Mouse (Mus musculus) cerebellum, postnatal 10 days (tissue): ENCODE measurements around the gene Fitm2.

Experiments
- DNase-seq, 2 experiments: peaks; one replicate each; pipeline ENCODE4 v3.0.0; 2021; ENCODE audit warnings: mixed read lengths in 2 of 2

Gene Fitm2

DNA sequence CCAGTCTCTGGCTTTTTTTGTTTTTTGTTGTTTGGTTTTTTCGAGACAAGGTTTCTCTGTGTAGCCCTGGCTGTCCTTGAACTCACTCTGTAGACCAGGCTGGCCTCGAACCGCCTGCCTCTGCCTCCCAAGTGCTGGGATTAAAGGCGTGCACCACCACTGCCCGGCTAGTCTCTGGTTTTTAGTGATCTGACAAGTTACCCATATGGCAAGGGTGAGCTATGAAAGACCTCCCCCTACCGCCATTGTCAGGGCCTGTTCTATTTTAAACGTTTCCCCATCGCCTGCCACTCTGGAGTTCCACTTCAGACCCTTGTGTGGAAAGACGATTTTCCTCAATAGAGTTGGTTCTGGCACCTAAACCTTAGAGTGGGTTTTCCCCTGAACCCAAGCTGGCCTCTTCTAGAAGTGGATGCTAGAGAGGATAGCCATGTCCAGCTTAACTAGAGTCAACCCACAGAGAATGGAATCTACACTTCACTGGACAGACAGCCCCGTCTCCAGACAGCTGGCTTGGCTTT, 52.0 kb downstream of the Fitm2 start:
- peak; percentile 31 to 42 for DNase-seq

DNA sequence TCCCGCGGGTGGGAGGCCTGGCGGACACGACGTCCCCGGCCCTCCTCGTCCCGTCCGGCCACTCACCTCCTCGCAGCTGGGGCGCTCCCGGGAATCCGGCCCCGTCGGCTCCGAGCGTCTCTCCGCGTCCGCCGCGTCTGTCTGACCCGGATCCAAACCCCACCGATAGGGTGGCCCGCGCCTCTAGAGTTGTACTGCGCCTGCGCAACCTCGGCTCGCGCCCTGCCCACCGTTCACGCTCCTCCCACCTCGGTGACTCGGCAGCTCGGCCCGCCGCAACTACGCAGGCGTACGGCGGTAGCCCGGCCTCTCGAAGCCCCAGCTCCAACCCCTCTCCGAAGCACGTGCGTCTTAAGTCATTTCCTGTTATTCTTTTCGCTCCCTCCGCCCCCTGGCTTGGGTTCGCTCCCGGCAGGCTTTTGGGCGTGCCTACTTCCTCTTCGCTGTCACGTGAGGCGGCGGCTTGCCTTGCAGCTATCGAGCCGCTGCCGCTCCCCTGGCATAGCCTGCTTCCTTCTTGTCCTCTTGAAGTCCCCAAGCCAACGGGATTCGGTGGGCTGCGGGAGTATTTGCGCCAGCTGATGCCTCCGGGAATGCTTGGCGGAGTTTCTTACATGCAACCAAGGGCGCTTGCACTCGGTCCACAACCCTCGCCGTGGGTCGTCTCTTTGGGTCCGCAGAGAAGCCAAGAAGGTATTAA, 52.9 kb downstream of the Fitm2 start:
- peak; percentile 98 to 99 for DNase-seq

- DNase-seq: no peak
These were observed 53.5 kb downstream of the Fitm2 start for GRCm38 (mm10) chr2:163418841-163419345.

GRCm38 (mm10) chr2:163417830-163418229, 54.6 kb downstream of the Fitm2 start:
- no peak for DNase-seq

GRCm38 (mm10) chr2:163417026-163417425, 55.4 kb downstream of the Fitm2 start:
- no peak for DNase-seq
